Mouse (Mus musculus): Measurements from ENCODE around the gene Abo. TPM values are rescaled to one million over a fixed set of nuclear protein-coding genes. Genes with fewer than 3 reads are reported as not detected.
"Not testable (repeated sequence)": the region's sequence is repeated elsewhere in the genome, so short reads cannot be mapped to it uniquely, and the experiment has no call there.

Abo gene
- polyA plus RNA-seq, 1 experiment from 2014 or later: not detected

GRCm38 (mm10) chr2:26885541-26885940 is 20.8 kb upstream of the Abo start:
- H3K27ac ChIP-seq (ENCODE audit: low read depth, low read length); H3K27me3 ChIP-seq (replicated peaks; ENCODE audit: control insufficient read depth, insufficient read depth, low read length); H3K9me3 ChIP-seq (ENCODE audit: control insufficient read depth, low read length); H3K4me3 ChIP-seq (ENCODE audit: low read length); H3K36me3 ChIP-seq (ENCODE audit: control insufficient read depth, insufficient read depth, low read length); ATAC-seq; H3K4me1 ChIP-seq (ENCODE audit: control insufficient read depth, insufficient read depth, low read depth, low read length); H3K4me2 ChIP-seq (ENCODE audit: low read length); H3K9ac ChIP-seq (ENCODE audit: low read depth, low read length): not testable (repeated sequence)
- 80% methylated on average over 2 of the region's 2 CpGs for WGBS

- H3K27me3 ChIP-seq (replicated peaks; ENCODE audit: control insufficient read depth, insufficient read depth, low read length): no peaks in the 10 kb centered on the region
- ATAC-seq: no peak
These were observed 13.8 kb upstream of the Abo start for GRCm38 (mm10) chr2:26878571-26878970.

DNA sequence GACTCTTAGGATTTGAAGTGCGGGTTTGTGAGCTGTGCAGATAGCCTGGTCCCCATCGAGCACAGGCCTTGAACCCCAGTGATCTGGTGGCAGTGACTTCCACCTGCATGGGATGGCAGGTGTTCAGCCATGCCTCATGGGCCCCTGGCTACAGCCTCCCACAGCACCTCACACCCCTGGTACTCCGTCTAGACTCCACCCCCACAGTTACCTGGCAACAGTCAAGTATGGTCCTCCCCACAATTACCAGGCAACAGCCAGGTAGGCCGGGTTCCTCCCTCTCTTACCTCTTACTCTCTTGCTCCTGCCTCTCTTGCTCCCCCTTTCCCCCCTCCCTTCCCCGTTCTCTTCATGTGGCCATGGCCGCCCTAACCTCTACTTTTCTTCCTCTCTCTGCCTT is 5.9 kb upstream of the Abo start:
- no peak for ATAC-seq
- no peaks in the 10 kb centered on the region for H3K27me3 ChIP-seq (replicated peaks; ENCODE audit: control insufficient read depth, insufficient read depth, low read length)
- H3K27ac ChIP-seq (ENCODE audit: low read depth, low read length): no peak overlapping the region

More at GRCm38 (mm10) chr2:26878571-26878970, 13.8 kb upstream of the Abo start:
- Histone ChIP-seq H3K4me3 (ENCODE audit: low read length) (no peak overlapping the region), H3K9ac (ENCODE audit: low read depth, low read length) (no peak overlapping the region), H3K9me3 (ENCODE audit: control insufficient read depth, low read length) (peaks cover 3% of the 10 kb centered on the region; the same call in 1 of the 2 replicates), H3K4me2 (ENCODE audit: low read length) (no peak overlapping the region), H3K4me1 (ENCODE audit: control insufficient read depth, insufficient read depth, low read depth, low read length) (no peaks in the 10 kb centered on the region), H3K27ac (ENCODE audit: low read depth, low read length) (no peak overlapping the region), H3K36me3 (ENCODE audit: control insufficient read depth, insufficient read depth, low read length) (no peaks in the 10 kb centered on the region)

GRCm38 (mm10) chr2:26862856-26863255 is 1.9 kb downstream of the Abo start:
- 73% methylated on average over 3 of the region's 3 CpGs for WGBS
- Histone ChIP-seq H3K4me3 (ENCODE audit: low read length) (no peak overlapping the region), H3K4me2 (ENCODE audit: low read length) (no peak overlapping the region), H3K9ac (ENCODE audit: low read depth, low read length) (no peak overlapping the region), H3K36me3 (ENCODE audit: control insufficient read depth, insufficient read depth, low read length) (no peaks in the 10 kb centered on the region), H3K9me3 (ENCODE audit: control insufficient read depth, low read length) (no peaks in the 10 kb centered on the region), H3K4me1 (ENCODE audit: control insufficient read depth, insufficient read depth, low read depth, low read length) (no peaks in the 10 kb centered on the region), H3K27me3 (replicated peaks; ENCODE audit: control insufficient read depth, insufficient read depth, low read length) (no peaks in the 10 kb centered on the region), H3K27ac (ENCODE audit: low read depth, low read length) (no peak overlapping the region)
- no peak for ATAC-seq

More for the DNA sequence above, 5.9 kb upstream of the Abo start:
- Histone ChIP-seq H3K4me3 (ENCODE audit: low read length) (no peak overlapping the region), H3K9me3 (ENCODE audit: control insufficient read depth, low read length) (no peaks in the 10 kb centered on the region), H3K9ac (ENCODE audit: low read depth, low read length) (no peak overlapping the region), H3K4me1 (ENCODE audit: control insufficient read depth, insufficient read depth, low read depth, low read length) (no peaks in the 10 kb centered on the region), H3K4me2 (ENCODE audit: low read length) (no peak overlapping the region), H3K36me3 (ENCODE audit: control insufficient read depth, insufficient read depth, low read length) (no peaks in the 10 kb centered on the region)
- 57% methylated on average over 6 of the region's 6 CpGs for WGBS

DNA sequence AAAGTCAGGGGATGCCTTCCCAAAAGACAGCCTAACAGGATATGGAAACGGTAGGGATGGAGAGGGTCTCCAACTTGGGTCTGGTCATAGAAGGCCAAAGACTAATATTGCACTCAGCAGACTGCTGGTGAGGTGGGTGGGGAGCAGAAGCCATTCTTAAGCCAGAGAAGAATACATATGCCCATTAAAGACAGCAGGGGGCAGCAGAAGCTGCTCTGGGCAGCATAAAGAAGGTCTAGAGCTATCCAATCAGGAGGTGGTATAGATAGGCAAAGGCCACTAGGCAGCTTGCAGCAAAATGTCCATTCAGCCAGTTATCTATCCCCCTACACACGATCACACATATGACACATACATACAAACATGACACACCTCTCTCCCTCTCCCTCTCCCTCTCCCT is 17.1 kb downstream of the Abo start:
- H3K27ac ChIP-seq (ENCODE audit: low read depth, low read length): no peak overlapping the region
- H3K9me3 ChIP-seq (ENCODE audit: control insufficient read depth, low read length): no peaks in the 10 kb centered on the region
- no peaks in the 10 kb centered on the region for H3K4me1 ChIP-seq (ENCODE audit: control insufficient read depth, insufficient read depth, low read depth, low read length)
- WGBS: 59% methylated on average over 2 of the region's 2 CpGs
- ATAC-seq: no peak
- no peak overlapping the region for H3K4me2 ChIP-seq (ENCODE audit: low read length)
- H3K4me3 ChIP-seq (ENCODE audit: low read length): no peak overlapping the region
- no peak overlapping the region for H3K9ac ChIP-seq (ENCODE audit: low read depth, low read length)
- H3K36me3 ChIP-seq (ENCODE audit: control insufficient read depth, insufficient read depth, low read length): no peaks in the 10 kb centered on the region
- no peaks in the 10 kb centered on the region for H3K27me3 ChIP-seq (replicated peaks; ENCODE audit: control insufficient read depth, insufficient read depth, low read length)

- H3K9me3 ChIP-seq (ENCODE audit: control insufficient read depth, low read length): no peaks in the 10 kb centered on the region
- no peaks in the 10 kb centered on the region for H3K4me1 ChIP-seq (ENCODE audit: control insufficient read depth, insufficient read depth, low read depth, low read length)
- no peaks in the 10 kb centered on the region for H3K27me3 ChIP-seq (replicated peaks; ENCODE audit: control insufficient read depth, insufficient read depth, low read length)
- no peak for ATAC-seq
- 90% methylated on average over 2 of the region's 2 CpGs for WGBS
- no peak overlapping the region for H3K9ac ChIP-seq (ENCODE audit: low read depth, low read length)
- H3K27ac ChIP-seq (ENCODE audit: low read depth, low read length): no peak overlapping the region
- H3K4me2 ChIP-seq (ENCODE audit: low read length): no peak overlapping the region
- no peaks in the 10 kb centered on the region for H3K36me3 ChIP-seq (ENCODE audit: control insufficient read depth, insufficient read depth, low read length)
- no peak overlapping the region for H3K4me3 ChIP-seq (ENCODE audit: low read length)
These were observed 32.3 kb downstream of the Abo start for GRCm38 (mm10) chr2:26832478-26832877.

GRCm38 (mm10) chr2:26828047-26828446 is 36.7 kb downstream of the Abo start:
- Histone ChIP-seq H3K36me3 (ENCODE audit: control insufficient read depth, insufficient read depth, low read length) (no peaks in the 10 kb centered on the region), H3K4me3 (ENCODE audit: low read length) (no peak overlapping the region), H3K27me3 (replicated peaks; ENCODE audit: control insufficient read depth, insufficient read depth, low read length) (no peaks in the 10 kb centered on the region), H3K9me3 (ENCODE audit: control insufficient read depth, low read length) (no peaks in the 10 kb centered on the region), H3K4me1 (ENCODE audit: control insufficient read depth, insufficient read depth, low read depth, low read length) (no peaks in the 10 kb centered on the region), H3K27ac (ENCODE audit: low read depth, low read length) (no peak overlapping the region), H3K9ac (ENCODE audit: low read depth, low read length) (no peak overlapping the region), H3K4me2 (ENCODE audit: low read length) (no peak overlapping the region)
- no peak for ATAC-seq
- WGBS: 92% methylated on average over 1 of the region's 1 CpGs

DNA sequence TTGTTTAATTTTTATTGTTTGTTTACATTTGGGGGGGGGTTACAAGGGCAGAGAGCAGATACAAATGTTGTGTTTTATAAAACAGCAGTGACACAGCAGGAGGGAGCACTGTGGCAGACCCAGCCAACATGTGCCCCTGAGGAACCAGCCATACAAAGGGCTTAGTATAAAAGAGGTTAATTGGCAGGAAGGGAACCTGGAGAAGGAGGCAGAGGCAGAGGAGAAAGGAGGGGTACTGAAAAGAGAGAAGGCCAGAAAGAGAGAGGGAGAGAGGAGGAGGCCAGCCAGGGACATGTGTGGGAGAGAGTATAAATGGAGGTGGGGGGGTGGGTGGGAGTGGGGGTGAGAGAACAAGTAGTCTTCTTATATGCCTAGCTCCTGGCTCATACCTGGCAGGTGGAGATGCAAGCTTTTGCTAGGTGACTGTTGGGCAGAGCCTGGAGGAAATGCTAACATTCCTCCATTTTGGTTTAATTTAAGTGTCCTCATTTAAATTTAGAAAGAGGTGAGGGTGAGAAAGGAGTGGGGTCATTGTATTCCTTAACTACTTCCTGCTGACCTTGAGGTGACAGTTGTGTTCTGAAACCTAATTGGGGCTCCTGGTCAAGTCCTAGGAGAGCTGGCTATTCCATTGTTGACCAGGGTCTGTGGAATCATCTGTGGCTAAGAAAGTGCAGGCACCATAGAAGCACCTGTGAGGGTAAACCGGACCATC is 37.4 kb downstream of the Abo start:
- Histone ChIP-seq H3K9me3 (ENCODE audit: control insufficient read depth, low read length) (no peaks in the 10 kb centered on the region), H3K36me3 (ENCODE audit: control insufficient read depth, insufficient read depth, low read length) (no peaks in the 10 kb centered on the region), H3K4me1 (ENCODE audit: control insufficient read depth, insufficient read depth, low read depth, low read length) (no peaks in the 10 kb centered on the region), H3K4me3 (ENCODE audit: low read length) (no peak overlapping the region), H3K27me3 (replicated peaks; ENCODE audit: control insufficient read depth, insufficient read depth, low read length) (no peaks in the 10 kb centered on the region), H3K27ac (ENCODE audit: low read depth, low read length) (no peak overlapping the region), H3K9ac (ENCODE audit: low read depth, low read length) (no peak overlapping the region), H3K4me2 (ENCODE audit: low read length) (no peak overlapping the region)
- no peak for ATAC-seq
- WGBS: 92% methylated on average over 1 of the region's 1 CpGs

Data from hindbrain, embryonic 16.5 days (tissue).